Mouse (Mus musculus) adrenal gland, adult (tissue): Measurements from ENCODE around the gene Mrgprf.

Source experiments
- DNase-seq, 2 experiments: peaks; one replicate each; pipeline ENCODE4 v3.0.0; 2022 to 2023; ENCODE audit warnings: low spot score in 1 of 2; ENCODE audit not compliant: inconsistent age in 2 of 2

Mrgprf gene

GRCm38 (mm10) chr7:145299562-145300320, 887 bp upstream of the Mrgprf start:
- DNase-seq = no peak

- DNase-seq = no peak
Measured at GRCm38 (mm10) chr7:145301008-145301340, 346 bp downstream of the Mrgprf start.

- no peak for DNase-seq
Measured at GRCm38 (mm10) chr7:145301341-145302005, 845 bp downstream of the Mrgprf start.

- DNase-seq = peak; percentile 48 to 61
Measured at GRCm38 (mm10) chr7:145302488-145303285, 2.1 kb downstream of the Mrgprf start.

GRCm38 (mm10) chr7:145304153-145304552, 3.5 kb downstream of the Mrgprf start:
- DNase-seq = no peak

GRCm38 (mm10) chr7:145307636-145308035, 7.0 kb downstream of the Mrgprf start:
- DNase-seq = no peak

GRCm38 (mm10) chr7:145308061-145308675, 7.5 kb downstream of the Mrgprf start:
- DNase-seq = no peak

GRCm38 (mm10) chr7:145308866-145309265, 8.2 kb downstream of the Mrgprf start:
- peak; percentile 83 to 84 for DNase-seq

- no peak for DNase-seq
Measured at GRCm38 (mm10) chr7:145309877-145310276, 9.2 kb downstream of the Mrgprf start.

GRCm38 (mm10) chr7:145310526-145310925, 9.9 kb downstream of the Mrgprf start:
- DNase-seq = no peak

- DNase-seq = no peak
Measured at GRCm38 (mm10) chr7:145312137-145312536, 11.5 kb downstream of the Mrgprf start.

GRCm38 (mm10) chr7:145314785-145315411, 14.3 kb downstream of the Mrgprf start, which contains the start of gene Mrgprd:
Gene Mrgprd (plus strand): TSS chr7:145314835.
- DNase-seq = no peak

- no peak for DNase-seq
Measured at GRCm38 (mm10) chr7:145317522-145317921, 16.9 kb downstream of the Mrgprf start.

GRCm38 (mm10) chr7:145319481-145319880, 18.9 kb downstream of the Mrgprf start:
- DNase-seq = no peak

GRCm38 (mm10) chr7:145323607-145324006, 23.0 kb downstream of the Mrgprf start:
- DNase-seq = no peak

- no peak for DNase-seq
Measured at GRCm38 (mm10) chr7:145325697-145326096, 25.1 kb downstream of the Mrgprf start.

- no peak for DNase-seq
Measured at GRCm38 (mm10) chr7:145329982-145330381, 29.4 kb downstream of the Mrgprf start.

- no peak for DNase-seq
Measured at GRCm38 (mm10) chr7:145330641-145331040, 30.0 kb downstream of the Mrgprf start.

GRCm38 (mm10) chr7:145332376-145333041, 31.9 kb downstream of the Mrgprf start:
- DNase-seq = no peak

GRCm38 (mm10) chr7:145333936-145334335, 33.3 kb downstream of the Mrgprf start:
- DNase-seq = no peak
